Mouse (Mus musculus) urinary bladder, postnatal 14 days (tissue): Measurements from ENCODE around the gene Apex1.
"Not testable (repeated sequence)": the region's sequence is repeated elsewhere in the genome, so short reads cannot be mapped to it uniquely, and the experiment has no call there.

ENCODE experiments used
- DNase-seq: peaks from one replicate; pipeline ENCODE4 v3.0.0; 2021; ENCODE audit warnings: low spot score

Gene Apex1

DNA sequence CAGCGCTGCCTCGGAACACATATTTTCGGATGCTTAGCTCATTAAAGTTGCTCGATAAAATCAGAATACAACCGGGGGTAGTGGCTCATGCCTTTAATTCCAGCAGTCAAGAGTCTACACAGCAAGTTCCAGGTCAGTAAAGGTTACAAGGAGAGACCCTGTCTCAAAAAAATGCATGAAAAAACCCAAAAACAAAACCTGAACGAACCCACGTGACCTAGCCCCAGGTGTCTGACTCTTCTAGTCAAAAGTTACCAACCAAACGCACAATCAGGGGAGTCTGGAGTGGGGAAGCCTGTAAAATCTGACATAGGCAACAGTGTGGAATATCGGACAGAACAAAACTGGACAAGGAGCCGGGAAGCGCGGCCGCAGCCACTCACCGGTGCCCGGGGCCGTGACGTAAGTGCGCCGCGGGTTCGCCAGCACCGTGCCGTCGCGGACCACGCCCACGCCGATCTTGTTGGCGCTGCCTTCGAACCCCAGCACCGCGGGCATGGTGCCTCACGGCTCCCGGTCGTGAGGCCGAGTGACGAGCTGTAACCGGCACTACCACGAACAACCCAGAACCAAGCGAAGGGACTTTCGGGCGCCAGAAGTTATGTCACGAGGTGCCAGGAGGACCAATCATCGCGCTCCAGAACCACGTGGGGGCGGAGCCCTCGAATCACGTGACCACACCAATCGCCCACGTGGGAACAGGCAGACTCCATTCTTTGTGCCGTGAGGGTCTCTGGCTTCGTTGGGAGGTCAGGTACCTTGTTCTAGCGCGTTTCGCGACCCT is at the start of gene Apex1, which contains the start of gene Osgep:
Gene Apex1, plus strand, starts transcription at position 688 of the 784 bp plus-strand sequence.
Gene Osgep, minus strand, starts transcription at position 613 of the 784 bp plus-strand sequence.
- peak; percentile 97 for DNase-seq

DNA sequence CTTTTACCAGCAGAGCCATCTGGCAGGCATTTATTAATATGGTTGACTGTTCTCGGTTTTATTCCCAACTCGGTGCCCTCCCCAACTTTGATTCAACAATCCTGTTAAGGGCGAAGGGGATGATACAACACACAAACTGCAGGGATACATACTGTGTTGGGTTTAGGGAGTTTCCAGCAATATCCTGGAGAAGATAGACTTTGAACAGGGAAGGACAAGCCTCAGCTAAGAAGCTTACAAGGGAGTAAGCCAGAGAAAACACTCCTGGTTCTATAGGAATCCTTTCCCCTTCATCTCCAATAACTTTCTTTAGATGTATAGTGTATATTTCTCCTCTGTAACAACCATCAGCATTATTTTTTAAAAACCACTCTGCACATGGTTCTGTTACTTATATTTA is 49.6 kb upstream of the Apex1 start:
- no peak for DNase-seq

DNA sequence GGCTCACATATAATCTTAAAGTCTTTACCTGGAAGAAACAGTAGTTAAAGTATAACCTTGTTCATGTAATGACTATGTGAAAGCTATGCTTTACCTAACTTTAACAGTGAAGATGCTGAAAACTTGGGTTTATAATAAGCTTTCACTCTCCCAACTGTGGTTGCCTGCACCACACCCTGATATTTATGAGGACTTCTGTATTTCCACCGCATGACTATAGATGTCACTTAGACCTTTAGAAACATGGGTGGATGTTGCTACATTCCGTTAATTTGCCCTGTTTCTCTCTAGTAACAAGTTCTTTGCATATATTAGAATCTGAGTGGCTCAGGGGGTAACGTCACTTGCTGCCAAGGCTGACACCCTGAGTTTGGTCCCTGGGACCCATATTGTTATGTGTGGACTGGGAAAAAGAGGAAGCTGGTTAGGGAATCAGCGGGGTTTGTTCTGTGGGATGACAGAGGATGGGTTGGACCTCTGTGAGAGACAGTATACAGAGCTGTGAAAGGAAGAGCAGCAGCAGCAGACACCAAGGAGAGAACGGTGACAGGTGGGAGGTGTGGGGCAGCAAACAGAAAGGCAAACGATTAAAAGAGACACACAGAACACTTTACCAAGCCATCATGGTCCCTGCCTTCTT is 49.1 kb upstream of the Apex1 start:
- no peak for DNase-seq

DNA sequence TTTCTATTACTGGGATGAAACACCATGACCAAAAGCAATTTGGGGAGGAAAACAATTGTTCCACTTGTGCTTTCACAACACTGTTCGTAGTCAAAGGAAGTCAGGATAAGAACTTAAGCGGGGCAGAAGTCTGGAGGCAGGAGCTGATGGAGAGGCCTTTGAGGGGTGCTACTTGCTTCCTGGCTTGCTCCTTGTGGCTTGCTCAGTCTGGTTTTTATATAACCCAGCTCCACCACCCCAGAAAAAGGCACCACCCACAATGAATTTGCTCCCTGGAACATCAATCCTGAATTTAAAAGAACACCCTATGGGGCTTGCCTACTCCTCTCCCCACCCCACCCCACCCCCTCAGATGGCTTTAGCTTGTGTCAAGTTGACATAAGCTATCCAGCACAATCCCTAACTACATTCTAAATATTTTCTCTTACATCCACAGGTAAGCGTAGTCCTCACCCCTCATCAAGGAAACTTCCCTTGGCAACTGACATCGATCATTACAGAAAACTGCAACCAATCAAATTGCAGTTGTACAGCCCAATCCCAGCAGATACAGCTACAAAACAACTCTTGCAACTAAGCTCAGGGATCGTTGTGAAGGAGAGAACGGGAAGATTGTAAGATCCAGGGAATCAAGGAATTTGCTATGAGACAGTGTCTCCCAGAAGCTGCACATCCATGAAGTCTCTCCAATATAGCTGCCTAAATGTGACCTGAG is 48.4 kb upstream of the Apex1 start:
- DNase-seq = no peak

DNA sequence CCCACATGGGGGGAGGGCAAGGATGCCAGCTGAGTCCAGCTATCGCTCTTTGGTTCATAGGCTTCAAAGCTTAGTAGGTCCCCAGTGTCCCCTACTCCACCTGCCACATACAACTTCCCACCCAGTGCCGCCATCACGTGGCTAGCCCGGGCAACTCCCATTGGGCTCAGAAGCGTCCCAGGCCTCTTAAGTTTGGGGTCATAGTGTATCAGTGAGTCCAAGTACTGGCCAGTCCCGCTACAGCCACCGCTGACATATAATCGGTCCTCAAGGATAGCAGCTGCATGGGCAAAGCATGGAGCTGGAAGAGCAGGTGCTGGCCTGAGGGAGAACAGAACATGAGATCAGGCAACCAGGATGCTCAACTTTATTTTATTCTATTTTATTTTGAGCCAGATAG is 33.1 kb upstream of the Apex1 start:
- no peak for DNase-seq

DNA sequence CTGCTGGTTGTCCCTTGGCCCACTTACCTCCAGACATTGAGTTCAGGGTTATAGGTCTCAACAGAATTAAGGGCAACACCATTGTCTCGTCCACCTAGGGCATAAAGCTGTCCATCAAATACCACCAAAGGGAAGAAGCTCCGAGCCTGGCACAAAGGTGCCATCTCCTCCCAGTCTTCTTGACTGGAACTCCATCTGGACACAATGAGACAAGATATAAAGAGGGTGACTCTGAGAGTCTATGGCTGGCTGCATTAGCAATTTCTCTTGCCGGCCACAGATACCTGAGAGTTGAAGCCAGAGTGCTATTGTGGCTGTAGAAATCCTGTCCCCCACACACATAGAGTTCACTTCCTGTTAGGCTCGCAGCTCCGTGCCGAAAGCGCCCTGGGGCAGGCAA is 32.7 kb upstream of the Apex1 start:
- no peak for DNase-seq

DNA sequence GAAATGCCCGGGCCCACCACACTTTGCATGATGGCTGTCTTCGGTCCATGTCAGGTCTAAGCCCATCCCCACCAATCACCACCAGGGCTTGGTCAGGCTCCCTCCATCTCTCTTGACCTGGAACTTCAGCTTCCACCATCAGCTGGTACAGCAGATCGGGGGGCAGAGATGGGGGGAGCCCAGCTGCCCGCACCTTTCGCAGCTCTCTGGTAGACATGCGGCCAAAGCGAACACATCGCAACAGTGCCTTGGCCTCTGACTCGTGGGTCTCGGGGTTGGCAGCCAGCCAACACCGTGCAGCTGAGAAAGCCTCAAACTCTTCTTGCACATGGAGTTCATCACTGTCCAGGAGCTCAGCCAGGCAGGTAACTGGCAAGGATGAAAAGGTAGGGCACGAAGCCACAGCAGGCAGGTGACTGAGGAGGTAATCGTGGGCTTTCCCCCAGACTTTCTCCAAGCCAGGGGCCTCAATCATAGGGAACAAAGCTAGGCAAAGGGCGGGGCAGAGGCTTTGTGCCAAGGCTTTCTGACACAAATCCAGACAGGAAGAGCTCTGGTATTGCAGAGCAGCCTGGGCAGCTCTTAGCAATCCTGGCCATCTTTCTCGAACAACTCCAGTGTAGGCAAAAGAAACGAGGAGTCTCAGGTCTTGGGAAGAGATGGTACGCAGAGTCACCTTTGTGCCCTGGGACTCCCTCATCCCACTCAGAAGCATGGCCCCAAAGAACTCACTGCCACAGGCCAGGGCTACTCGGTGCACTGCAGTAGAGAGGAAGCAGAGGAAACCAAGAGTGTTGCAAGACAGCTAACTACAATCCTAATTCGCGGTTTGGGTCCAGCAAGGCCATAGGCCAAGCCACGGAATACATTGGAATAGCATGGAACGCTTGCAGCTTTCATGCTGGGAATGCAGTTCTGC is 32.0 kb upstream of the Apex1 start:
- peak; percentile 22 for DNase-seq

DNA sequence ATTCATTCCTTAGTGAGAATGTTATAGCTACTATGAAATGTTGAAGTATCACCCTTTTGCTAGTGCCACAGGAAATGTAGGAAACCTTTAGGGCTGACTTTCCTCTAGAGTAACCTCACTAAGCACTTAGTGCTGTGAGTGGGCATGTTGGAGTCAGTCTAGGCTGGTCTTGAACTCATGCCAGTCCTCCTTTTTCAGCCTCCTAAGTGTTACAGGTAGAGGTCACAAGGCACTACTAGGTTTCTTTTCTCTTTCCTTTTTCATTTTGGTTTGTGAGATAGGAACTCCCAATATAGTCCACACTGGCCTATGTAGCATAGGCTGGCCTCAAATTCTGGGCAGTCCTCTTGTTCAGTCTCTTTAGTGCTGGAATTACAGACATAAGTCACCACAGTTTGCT is 29.4 kb upstream of the Apex1 start:
- DNase-seq = no peak

DNA sequence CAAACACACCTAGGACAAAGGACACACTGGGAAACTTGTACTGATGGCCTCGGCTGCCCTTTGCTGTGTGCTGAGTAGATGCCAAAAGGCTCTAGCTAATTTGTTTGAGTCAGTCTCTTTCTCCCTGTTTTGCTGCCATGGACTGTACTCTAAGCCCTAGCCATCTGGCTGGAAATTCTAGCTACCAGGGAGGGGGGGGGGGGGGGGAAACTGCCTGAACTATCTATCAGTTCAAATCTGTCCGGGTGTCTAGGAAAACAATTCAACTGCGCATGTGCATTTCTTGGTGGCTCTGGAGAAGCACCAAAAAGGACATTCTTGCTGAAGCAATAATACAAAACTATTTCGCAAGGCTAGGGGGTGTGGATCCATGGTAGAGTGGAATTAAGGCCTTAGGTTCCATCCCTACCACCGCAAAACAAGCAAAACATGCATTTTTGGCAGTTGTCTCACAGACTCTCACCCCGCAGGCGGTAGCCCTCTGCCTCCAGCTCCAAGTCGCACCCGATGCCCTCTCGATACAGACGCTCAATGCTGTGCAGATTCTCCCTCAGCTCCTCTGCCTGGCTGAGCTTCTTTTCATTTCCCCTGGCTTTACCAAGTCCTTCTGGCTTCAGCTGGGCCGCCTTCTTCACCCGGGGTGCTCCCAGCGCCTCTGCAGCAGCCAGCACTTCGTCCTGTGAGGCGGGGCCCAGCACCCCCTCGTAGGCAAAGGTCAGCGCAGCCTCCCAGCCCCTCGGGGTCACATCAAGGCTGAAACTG is 28.6 kb upstream of the Apex1 start:
- DNase-seq = peak; percentile 67

DNA sequence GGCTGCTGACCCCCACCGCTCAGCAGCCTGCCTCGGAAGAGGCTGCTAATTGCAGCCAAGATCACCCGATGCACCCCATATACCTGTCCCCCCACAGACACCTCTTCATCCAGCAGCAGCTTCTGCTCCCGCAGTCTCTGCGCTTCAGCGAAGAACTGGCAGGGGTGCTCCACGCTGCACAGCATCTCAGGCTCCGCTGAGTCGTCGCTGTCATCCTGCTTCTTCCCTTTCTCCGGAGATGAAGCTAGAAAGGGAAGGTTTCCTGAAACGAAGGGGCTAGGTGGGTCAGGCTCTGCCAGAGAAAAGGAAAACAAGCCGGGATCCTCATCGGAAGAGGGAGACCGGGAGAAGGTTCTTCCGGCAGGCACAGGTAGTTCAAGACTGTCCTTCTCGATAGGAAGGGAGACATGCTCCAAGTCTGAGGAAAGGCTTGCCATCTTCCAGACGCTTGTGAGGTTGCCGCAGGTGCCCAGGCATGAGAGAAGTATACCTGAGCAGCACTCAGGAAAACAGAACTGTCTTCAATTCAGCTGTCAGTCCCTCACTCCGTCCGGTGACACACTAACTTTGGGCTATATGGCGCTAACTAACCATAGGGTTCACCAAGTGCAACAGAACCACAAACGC is 27.9 kb upstream of the Apex1 start:
- peak; percentile 6 for DNase-seq

DNA sequence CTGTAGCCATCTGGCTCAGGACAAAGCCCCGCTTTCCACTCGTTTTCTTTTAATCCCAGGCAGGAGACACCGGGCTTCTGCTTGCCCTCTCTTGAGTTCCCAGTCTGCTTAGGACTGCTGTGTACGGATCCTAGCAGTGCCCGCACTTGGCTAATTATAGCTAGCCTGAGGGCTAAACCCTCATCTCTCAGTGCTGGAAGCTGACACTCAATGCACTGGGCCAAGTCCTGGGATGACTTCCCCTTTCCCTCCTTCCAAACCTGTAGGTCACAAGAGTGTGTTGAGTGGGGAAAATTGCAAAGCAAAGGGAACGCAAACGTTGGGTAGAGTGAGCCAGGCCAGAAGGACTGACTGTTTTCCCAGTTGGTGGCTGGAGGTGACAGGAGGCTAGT is 27.4 kb upstream of the Apex1 start, which contains the start of gene Klhl33:
Gene Klhl33, minus strand, starts transcription at position 134 of the 392 bp plus-strand sequence.
- DNase-seq = no peak

DNA sequence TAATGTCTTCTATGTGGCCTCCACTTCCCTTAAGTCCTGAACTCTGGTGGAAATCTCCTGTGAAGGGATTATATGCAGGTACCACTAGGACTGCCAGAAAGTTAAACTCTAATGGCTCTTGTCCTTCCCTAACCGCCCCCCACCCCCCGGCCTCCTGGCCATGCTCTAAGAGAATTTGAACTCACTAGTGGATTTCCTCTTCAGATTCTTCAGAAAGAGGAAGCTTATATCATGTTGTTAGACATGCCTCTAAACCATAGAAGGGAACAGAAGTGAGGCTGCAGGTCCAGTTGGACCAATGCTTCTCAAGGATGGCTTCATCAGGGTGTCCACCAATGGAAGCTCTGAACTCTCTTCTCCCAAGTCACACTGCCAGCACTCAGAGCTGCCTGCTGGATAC is 26.8 kb upstream of the Apex1 start:
- not testable (repeated sequence) for DNase-seq

DNA sequence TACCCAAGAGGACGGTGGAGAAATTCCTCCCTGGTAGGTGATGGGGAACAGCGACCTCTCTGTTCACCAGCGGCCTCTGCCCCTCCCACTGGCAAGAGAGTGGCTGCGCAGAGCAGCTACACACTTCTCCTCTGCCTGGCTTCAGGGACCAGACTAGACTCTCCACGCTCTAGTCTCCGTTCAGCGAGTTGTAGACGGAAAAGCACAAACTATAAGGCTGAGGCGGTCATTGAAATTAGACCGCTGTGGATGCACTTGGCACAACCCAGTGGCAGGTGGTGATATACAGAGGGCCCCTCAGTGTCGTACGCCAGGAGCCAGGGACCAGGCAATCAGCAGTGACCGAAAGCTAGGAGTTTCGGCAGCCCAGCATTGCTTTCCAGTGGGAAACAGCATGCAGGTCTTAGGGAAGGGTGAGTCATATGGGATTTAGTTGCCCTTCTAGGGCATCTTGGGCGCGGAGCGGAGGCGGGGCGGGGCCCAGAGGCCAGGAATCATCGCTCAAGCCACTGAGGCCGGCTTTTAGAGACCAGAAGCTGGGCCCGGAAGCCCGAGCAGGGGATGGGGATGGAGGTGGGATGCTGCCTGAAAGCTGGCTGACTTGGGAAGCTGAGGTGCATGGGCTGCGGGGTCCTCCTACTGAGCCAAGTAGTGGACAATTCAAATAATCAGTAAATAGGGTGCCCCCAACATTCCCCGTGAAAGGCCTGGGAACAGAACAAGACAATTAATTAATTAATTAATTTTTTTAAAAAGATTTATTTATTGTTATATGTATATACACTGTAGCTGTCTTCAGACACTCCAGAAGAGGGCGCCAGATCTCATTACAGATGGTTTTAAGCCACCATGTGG is 20.6 kb upstream of the Apex1 start:
- peak; percentile 41 for DNase-seq

DNA sequence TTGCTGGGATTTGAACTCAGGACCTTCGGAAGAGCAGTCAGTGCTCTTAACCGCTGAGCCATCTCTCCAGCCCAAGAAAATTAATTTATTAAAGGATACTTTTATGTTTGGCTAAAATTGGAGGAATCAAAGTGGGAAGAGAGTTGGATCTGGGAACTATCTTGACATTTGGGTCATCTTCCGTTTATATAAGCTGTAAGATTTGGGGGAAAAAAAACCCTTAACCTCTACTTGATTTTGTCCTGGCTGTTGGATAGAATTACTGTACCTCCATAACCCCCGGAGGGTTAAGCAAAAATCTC is 20.0 kb upstream of the Apex1 start:
- DNase-seq = no peak

DNA sequence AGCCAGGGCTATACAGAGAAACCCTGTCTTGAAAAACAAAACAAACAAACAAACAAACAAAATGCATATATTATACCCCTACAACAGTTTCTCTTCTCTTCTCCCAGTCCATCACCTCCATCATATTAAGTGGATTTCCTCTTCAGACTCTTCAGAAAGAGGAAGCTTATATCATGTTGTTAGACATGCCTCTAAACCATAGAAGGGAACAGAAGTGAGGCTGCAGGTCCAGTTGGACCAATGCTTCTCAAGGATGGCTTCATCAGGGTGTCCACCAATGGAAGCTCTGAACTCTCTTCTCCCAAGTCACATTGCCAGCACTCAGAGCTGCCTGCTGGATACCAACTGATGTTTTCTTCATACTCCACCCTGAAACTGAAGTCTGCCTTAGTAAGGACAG is 19.4 kb upstream of the Apex1 start:
- DNase-seq = not testable (repeated sequence)

DNA sequence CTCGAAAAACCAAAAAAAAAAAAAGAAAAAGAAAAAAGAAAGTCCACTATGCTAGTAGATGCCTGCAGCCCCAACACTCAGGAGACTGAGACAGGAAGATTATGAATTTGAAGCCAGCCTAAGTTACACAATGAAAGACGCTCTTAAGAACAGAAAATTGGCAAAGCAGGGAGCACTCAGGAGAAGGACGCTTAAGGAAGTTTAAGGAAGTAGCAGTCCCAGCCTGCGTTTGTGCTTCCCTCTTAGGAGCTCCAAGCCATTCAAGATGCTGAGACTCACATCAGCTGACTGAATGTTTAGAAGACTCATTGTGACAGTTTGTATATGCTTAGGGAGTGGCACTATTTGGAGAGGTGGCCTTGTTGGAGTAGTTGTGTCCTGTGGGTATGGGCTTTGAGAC is 16.6 kb upstream of the Apex1 start:
- no peak for DNase-seq

DNA sequence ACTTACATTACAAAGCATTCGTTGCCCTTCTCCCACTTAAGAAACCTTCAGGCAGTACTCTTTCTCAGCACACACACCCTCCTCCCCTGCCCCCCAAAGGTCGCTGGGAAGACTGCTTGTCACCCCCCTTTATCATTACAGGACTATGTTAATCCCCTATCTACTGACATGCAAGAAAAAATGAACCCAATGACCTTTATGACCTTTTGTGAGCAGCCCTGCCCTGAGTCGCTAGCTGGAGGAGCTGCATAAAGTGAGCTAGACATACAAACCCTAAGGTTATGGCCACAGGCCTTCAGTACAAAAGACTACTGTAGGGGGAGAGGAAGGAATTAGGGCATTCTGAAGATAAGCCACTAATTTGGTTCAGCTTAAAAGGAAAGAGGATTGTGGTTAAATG is 13.4 kb upstream of the Apex1 start:
- no peak for DNase-seq

DNA sequence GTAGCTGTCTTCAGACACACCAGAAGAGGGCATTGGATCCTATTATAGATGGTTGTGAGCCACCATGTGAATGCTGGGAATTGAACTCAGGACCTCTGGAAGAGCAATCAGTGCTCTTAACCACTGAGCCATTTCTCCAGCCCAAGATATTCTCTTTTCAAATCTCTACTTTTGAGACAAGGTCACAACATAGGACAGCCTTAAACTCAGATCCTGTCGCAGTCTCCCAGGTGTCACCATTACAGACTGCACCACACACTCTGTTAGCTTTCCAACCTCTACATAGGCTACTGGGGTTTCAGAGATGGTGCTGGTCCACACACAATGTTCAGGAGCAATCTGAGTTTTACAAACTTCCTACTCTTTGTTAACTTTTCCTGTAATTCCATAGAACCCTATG is 1.3 kb upstream of the Apex1 start:
- not testable (repeated sequence) for DNase-seq

DNA sequence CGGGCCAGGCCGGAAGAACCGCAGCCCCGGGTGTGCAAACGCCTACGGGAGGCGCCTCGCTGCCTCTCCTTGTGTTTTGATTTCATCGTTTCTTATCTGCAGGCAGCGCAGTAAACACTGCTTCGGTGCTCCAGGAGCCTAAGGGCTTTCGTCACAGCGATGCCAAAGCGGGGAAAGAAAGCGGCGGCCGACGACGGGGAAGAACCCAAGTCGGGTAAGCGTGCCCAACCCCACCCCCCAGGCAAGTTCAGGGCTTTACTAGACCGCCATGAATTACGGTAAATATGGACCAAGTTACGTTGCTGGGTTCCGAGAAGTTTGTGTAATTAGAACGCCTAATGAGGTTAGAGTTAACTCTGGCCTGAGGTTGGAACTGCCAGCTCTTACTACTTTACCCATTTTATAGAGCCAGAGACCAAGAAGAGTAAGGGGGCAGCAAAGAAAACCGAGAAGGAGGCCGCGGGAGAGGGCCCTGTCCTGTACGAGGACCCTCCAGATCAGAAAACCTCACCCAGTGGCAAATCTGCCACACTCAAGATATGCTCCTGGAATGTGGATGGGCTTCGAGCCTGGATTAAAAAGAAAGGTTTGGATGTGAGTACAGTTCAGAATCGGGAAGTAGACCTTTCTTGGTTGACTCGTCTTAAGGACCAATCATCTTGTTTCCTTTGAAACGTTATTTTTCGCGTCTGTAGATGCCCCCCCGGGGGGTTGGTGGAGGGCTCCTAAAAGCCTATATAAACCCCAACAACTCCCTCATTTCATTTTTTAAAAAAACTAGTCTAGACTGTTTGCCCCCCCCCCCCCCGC is 548 bp downstream of the Apex1 start:
- DNase-seq = no peak
